Mouse (Mus musculus): ENCODE data around the gene Fam131a. TPM values are rescaled to one million over a fixed set of nuclear protein-coding genes. Genes with fewer than 3 reads are reported as not detected.
"Not testable (repeated sequence)": the region's sequence is repeated elsewhere in the genome, so short reads cannot be mapped to it uniquely, and the experiment has no call there.

Fam131a gene
- total RNA-seq (2021): 10 to 100 TPM; 11.7 to 16.1 TPM
- long read RNA-seq, experiment 1, transcript Fam131a-205 (7 exons, 962 nt): major isoform, 5 of 8 reads
- long read RNA-seq, experiment 1, partial matches to known transcripts: 0 of 8 reads
- long read RNA-seq, experiment 1, other reads (novel, unspliced or antisense): 2 of 8 reads
- long read RNA-seq, experiment 2, transcript Fam131a-205 (7 exons, 962 nt): major isoform, 7 of 12 reads
- long read RNA-seq, experiment 2, partial matches to known transcripts: 1 of 12 reads
- long read RNA-seq, experiment 2, other reads (novel, unspliced or antisense): 3 of 12 reads

DNA sequence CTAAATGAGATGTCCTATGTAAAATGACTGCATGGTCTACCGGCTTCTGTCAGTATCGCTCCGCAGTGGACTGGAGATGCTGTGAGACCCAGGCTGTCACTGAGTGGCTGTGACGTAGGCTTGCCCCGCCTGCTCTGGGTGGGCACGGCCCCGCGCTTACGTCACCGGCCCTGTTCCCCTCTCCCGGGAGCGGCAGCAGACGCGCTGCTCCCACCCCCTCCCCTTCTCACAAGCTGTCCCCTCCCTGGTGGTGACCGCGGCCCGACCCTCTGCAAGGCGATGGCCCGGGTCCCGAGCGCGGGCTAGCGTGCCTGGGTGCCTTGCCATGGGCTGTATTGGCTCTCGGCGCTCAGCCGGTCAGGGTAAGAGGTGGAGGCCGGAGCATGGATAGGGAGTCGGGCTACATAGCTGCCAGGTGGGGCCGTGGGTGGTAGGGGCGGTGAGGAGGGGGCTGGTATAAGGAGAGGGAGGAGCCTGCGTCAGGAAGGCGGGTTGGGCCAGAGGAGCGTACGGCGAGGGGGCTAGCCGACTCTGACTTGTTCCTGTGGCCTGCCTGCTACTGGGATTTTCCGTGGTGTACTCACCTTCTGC, at the start of gene Fam131a:
Fam131a (plus strand) TSS at position 131 of the 591 bp plus-strand sequence.
- DNase-seq (ENCODE audit: low spot score in 2 of 2): peak; percentile 86

DNA sequence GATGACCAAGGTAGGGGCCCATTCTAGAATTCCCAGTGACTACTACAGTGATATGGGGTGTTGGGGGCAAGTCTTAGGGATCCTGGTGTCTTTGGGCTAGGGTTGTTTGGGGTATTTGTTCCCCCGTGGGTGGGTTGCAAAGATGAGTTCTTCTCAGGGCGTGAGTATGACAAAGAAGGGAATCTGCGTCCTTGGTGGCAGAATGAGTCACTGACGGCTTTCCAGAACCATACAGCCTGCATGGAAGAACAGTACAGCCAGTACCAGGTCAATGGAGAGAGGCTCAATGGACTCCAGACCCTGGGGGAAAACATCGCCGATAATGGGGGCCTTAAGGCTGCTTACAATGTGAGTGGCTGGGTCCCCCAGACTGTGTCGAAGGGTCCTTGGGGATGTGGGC, 49.1 kb upstream of the Fam131a start:
- DNase-seq (ENCODE audit: low spot score in 2 of 2): peak; percentile 24 to 40

DNA sequence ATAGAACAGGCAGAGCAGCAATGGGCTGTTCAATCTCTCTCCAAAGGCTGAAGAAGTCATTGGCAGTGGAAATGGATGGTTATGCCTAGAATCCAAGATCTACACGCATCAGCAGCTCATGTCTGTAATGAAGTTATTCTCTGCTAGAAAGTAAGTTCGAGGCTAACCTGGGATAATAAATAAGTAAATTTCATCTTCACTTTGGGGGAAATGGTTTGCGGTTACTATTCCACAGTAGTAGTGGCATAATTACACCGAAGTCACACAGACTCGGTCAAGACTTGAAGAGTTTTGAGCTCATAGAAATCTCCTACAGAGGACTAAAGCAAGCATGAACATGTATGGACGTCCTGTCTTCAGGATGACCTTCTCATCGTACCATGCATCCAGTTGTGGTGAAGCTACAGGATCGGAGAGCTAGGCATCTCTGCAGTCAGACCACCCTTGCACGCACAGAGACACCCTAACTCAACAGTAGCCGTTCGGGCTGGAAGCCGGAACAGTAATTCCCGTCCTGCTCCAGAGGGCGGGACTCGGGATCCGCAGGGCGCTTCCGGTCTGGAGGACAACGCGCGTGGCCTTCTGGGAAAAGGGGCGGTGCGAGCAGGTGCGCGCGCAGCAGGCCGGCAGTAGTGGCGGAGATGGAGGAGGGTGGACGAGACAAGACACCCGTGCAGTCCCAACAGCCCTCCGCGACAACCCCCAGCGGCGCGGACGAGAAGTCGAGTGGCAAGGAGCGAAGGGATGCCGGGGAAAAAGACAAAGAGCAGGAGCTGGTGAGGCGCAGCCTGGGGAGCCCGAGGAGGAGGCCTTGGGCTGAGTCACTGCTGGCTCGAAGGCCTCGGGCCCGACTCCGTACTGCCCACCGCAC, 41.7 kb upstream of the Fam131a start, which contains the start of gene Psmd2:
Psmd2 (plus strand) TSS at position 577 of the 871 bp plus-strand sequence.
- DNase-seq (ENCODE audit: low spot score in 2 of 2): peak; percentile 98

DNA sequence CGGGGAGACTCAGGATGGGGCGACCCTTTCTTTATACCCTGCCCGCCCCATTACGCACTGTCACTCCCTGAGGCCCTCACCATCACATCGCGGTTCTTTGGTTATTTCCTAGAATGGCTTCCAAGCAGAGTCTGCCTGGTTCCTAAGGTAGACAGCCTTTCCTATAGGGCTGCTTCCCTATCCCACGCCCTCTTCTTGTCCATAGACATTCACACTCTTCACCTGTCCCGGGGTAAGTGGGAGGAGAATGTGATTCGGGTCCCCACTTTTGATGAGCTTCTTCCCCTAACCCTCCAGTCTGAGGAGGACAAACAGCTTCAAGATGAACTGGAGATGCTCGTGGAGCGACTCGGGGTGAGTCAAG, 41.1 kb upstream of the Fam131a start:
- no peak for DNase-seq (ENCODE audit: low spot score in 2 of 2)

DNA sequence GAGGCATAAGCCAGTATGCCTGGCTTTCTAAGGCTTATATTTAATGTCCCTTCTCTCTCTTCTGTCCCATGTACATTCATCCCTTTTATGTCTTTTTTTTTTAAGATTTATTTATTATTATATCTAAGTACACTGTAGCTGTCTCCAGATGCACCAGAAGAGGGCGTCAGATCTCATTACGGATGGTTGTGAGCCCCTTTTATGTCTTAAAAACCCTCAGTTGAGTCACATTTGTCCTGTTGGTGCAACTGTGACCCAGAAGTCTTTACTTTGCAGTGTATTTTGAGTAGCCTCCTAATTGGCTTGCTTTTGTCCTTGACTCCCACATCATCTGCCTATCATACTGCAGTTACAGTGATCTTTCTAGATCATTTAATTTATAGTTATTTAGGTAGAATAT, 39.7 kb upstream of the Fam131a start:
- no peak for DNase-seq (ENCODE audit: low spot score in 2 of 2)

DNA sequence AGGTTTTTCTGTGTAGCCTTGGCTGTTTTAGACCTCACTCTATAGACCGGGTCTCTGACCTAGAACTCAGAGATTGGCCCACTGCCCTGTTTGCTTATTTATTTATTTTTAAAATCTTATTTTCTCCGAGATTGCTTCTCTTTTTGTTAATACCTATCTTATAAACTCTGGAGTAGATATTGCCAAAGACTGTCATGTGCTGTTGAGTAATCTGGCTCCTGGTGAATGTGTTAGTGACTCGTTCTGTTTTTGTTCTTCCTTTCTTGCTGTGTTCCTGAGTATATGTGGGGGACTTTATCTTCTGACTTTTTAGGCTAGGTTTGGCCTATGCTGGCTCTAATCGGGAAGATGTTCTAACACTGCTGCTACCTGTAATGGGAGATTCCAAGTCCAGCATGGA, 35.4 kb upstream of the Fam131a start:
- no peak for DNase-seq (ENCODE audit: low spot score in 2 of 2)

DNA sequence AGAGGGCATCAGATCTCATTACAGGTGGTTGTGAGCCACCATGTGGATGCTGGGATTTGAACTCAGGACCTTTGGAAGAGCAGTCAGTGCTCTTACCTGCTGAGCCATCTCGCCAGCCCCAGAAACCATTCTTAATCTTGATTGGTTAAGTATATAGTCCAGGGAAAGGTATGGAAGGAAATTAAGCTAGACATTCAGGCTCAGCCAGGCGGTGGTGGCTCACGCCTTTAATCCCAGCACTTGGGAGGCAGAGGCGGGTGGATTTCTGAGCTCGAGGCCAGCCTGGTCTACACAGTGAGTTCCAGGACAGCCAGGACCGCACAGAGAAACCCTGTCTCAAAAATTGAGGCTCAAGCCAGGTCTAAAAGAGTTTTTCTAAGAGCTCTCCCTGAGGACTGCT, 25.0 kb upstream of the Fam131a start, which contains the start of gene Eif4g1:
Eif4g1 (plus strand) TSS at position 301 of the 400 bp plus-strand sequence.
- not testable (repeated sequence) for DNase-seq (ENCODE audit: low spot score in 2 of 2)

DNA sequence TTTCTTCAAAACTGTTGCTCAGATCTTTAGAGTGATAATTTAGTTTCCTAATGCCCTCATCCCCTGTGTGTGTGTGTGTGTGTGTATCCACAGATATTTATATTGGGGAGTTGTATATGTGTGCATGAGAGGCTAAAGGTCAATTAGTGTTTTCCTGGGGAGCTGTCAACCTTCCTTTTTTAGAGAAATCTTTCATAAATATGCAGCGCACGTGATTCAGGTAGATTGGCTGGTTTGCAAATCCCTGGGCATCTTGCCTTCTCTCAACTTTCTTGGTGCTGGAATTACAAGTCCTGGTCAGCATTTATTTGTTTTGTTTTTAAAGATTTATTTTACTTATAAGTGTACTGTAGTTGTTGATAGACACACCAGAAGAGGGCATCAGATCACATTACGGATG, 22.8 kb upstream of the Fam131a start:
- no peak for DNase-seq (ENCODE audit: low spot score in 2 of 2)

DNA sequence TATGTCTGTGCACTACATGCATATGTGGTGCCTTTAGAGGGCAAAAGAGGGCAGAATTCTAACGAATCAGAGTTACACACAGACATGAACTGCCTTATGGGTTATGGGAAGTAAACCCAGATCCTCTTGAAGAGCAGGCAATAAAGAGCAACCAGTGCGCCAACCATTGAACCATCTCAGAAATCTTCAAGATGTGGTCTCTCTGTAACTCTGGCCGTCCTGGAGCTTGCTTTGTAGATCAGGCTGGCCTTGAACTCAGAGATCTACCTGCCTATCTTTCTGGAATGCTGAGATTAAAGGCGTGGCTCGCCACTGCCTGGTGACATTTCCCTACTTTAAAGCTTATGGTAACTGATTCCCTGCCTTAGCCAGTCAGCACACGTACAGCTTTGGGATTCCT, 21.2 kb upstream of the Fam131a start:
- DNase-seq (ENCODE audit: low spot score in 2 of 2): no peak

DNA sequence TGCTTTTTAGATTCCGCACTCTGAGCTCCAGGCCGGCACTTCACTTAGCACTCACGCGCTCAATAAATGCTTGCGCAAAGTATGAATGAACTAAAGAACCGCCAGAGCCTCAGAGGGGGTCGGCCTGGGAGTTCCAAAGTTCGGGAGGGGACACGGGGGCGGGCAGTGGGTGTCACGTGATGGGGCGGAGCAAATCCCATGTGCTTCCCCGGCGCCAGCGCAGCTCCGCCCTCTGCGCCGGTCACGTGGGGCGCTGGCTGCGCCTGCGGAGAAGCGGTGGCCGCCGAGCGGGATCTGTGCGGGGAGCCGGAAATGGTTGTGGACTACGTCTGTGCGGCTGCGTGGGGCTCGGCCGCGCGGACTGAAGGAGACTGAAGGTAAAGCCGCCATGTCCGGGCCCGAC, 20.5 kb upstream of the Fam131a start:
- peak; percentile 96 to 97 for DNase-seq (ENCODE audit: low spot score in 2 of 2)

DNA sequence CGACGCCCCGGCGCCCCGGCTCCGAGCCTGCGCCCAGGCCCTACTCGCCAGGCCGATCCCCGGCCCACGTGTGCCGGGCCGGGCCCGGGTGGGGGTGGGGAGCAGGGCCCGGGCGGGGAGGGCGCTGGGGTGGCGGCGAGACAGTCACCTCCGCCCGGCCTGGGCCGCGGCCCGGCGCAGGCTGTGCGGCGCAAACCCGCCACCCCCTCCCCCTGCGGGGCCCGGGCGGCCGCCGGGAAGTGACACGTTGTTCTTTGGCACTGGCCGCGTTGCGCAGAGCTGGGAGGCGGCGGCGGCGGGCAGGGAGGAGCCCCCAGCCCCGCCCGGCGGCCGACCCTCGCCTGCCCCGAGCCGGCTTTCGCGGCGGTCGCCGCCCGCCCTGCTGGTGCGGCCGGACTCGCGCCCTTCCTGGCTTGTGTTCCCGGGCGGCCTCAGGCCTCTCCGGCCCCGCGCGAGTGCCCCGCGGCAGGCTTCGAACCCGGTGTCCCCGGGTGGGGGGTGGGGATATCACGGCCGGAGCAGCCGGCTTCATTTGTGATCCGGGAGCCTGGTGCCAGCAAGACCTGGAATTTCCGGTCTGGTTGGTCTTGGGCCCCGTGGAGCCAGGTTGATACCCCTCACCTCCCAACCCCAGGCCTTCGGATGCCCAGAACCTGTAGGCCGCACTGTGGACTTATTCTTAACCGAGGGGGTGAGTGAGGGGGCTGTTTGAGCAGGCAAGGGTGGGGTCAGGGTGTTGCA, 19.9 kb upstream of the Fam131a start:
- DNase-seq (ENCODE audit: low spot score in 2 of 2): peak; percentile 56 to 77

DNA sequence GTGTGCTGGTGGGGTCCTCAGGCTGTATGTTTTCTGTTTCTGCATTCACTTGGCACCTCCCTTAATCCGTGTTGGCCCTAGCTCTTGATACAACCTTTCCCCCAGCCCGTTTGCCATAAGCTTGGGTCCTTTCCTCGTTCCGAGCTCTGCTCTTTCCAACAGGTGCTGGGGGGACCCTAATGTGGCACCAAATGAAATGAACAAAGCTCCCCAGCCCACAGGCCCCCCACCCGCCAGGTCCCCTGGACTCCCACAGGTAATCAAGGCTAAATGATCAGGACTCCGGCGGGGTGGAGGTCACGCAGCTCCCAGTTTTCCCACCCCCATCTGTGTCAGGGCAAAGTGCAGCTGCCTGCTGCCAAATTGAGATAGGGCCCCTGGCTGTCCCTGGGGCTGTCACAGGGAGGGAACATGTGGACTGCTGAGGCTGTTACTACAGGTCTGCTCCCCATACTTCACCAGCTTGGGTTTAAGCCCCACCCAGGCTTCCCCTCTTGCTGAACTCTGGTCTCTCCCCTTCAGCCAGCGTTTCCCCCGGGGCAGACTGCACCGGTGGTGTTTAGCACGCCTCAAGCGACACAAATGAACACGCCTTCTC, 19.2 kb upstream of the Fam131a start:
- DNase-seq (ENCODE audit: low spot score in 2 of 2): peak in 1 of 2 experiments; percentile 30

DNA sequence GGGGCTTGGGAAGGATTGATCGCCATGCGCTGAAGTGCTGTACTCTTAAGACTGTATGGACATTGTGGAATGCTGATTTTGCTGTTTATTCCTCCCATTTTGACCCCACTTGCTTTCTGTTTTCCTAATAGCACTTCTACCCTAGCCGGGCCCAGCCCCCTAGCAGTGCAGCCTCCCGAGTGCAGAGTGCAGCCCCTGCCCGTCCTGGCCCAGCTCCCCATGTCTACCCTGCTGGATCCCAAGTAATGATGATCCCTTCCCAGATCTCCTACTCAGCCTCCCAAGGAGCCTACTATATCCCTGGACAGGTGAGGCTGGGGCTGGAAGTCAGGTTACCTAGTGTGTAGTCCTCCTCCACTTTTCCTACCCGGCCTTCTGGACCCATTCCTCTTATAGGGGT, 17.8 kb upstream of the Fam131a start:
- no peak for DNase-seq (ENCODE audit: low spot score in 2 of 2)

DNA sequence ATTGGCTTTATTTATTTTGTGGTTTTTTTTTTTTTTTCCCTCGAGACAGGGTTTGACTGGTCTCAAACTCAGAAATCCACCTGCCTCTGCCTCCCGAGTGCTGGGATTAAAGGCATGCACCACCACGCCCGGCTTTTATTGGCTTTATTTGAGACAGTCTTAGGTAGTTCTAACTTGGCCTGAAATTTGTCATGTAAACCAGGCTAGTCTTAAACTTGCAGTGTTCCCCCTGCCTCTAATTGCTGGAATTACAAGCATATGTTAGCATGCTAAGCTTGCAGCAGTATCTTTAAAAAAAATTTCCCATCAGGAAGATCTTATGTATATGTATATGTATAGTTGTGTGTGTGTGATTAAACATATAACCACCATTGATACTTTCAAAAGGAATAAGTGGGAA, 16.3 kb upstream of the Fam131a start:
- DNase-seq (ENCODE audit: low spot score in 2 of 2): no peak

DNA sequence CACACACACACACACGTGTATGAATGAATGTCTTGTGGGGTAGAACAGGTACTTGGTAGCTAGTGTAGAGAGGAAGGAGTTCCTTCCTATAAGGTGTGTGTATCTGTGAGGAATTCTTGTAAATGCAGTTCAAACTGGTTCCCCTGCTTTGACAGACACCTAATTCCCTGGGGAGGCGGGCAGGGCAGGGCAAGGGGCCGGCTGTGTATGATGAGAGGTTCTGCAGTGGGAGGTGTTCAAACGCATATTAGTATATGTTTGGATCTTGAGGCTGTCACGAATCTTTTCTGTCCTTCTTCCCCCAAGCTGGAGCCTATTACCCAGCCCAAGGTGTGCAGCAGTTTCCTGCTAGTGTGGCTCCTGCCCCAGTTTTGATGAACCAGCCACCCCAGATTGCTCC, 15.7 kb upstream of the Fam131a start:
- no peak for DNase-seq (ENCODE audit: low spot score in 2 of 2)

DNA sequence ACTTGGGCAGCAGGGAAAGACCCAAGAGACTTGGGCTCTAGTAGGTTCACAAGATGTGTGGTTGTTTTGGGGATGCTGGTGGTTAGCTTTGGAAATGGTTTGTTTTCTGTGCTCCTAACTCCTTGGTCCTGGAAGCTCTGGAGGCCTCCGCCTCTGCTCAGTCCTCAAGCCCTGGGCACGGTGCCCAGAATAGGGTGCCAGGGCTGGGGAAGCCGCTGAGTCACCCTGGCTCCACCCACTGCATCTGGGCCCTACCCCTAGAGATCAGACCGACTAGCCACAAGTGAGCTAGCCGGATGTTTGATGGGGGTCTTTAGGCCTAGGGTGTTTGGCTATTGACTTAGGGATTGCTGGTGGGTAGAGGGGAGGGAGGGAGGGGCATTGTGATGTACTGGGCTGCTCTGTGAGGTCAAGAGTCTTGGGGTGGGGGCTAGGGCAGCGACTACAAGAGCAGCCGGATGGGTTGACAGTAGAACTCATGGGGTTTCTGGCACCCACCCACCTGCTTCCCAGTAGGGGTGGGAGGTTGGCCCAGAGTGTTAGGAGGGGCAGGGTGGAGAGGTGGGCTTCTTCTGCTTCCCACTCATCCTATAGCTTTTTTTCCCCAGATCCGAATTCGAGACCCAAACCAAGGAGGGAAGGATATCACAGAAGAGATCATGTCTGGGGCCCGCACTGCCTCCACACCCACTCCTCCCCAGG, 14.9 kb upstream of the Fam131a start:
- DNase-seq (ENCODE audit: low spot score in 2 of 2): peak; percentile 84 to 90

DNA sequence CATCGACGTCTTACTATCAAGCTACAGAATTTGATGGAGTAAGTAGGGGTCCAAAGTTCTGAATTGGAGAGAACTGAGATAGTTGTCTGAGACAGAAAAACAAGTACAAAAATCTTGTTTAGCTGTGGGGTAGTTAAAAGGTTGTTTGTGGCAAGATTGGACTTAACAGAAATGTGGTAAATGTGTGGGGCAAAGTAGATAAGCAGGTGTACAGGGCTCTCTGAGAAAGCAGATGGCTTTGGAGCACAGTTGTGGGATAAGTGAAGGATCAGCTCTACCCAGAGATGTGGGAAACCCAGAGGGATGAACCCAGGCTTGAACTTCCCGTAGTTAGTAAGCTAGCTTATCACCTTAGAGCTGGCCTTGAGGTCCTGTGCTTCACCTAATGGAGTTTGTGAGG, 2.3 kb upstream of the Fam131a start:
- no peak for DNase-seq (ENCODE audit: low spot score in 2 of 2)

DNA sequence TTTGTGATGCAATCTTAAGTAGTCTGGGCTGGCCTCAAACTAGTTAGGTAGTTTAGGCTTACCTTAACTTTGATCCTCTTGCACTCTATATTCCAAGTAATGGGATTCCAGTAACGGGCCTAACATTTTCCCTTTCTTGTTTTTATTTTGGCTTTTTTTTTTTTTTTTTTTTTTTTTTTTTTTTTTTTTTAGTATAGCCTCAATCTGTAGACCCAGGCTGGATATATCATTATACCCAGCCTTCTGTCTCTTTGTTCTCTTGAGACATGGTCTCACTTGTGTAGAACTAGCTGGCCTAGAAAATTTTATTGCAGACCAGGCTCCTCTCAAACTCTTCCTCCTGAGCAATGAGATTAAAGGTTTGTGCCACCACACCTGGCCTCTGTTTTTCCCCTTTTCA, 1.4 kb upstream of the Fam131a start:
- no peak for DNase-seq (ENCODE audit: low spot score in 2 of 2)

DNA sequence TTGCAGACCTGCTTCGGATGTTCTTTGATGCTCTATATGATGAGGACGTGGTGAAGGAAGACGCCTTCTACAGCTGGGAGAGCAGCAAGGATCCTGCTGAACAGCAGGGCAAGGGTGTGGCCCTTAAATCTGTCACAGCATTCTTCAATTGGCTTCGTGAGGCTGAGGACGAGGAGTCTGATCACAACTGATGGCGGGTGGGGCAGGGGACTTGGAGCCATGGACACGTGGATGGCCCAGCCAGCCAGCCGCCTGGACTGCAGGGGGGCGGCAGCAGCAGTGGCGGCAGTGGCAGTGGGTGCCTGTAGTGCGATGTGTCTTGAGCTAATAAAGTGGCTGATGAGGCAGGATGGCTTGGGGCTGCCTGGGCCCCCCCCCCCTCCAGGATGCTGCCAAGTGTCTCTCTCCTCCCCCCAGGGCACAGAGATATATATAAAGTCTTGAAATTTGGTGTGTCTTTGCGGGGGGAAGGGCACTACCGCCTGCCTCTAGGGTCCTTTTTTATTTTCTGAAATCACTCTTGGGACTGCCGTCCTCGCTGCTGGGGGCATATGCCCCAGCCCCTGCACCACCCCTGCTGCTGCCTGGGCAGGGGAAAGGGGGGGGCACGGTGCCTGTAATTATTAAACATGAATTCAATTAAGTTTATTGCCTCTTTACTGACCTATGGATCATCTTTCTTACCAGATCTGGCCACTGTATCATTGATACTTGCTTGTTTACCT, 638 bp upstream of the Fam131a start:
- DNase-seq (ENCODE audit: low spot score in 2 of 2): no peak

DNA sequence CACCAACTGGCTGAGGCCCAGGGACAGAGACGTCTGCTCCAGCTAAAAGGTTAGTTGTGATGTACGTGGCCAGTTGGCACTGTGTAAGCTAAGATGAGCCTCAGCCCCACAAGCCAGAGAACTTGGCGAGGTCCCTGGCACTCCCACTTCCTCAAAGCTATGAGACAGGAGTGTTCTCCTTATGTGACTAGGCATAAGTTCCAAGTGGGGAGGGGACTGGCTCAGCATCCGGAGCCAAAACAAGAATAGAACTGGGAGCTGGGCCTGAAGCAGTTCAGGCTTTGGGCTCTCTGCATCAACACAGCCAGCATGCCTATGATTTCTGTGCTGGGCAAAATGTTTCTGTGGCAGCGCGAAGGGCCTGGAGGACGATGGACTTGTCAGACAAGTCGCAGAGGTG, 1.7 kb downstream of the Fam131a start:
- no peak for DNase-seq (ENCODE audit: low spot score in 2 of 2)
